Mouse (Mus musculus): ENCODE measurements around the gene Zdhhc14.

GRCm38 (mm10) chr17:5563108-5563507 lies 70.8 kb downstream of the Zdhhc14 start:
- TF ChIP-seq EP300 (IDR thresholded peaks at IDR 0.05; ENCODE audit: low read depth) (no peak), CTCF (IDR thresholded peaks at IDR 0.05; ENCODE audit: low read depth) (no peak)
